Mouse (Mus musculus): Measurements from ENCODE around the gene Hbb-bh1.
"Not testable (repeated sequence)": the region's sequence is repeated elsewhere in the genome, so short reads cannot be mapped to it uniquely, and the experiment has no call there.

The Hbb-bh1 gene

GRCm38 (mm10) chr7:103812174-103812573, 30.8 kb downstream of the Hbb-bh1 start:
- DNase-seq (ENCODE audit: low read depth, low spot score): no peak

GRCm38 (mm10) chr7:103811223-103811845, 31.6 kb downstream of the Hbb-bh1 start:
- no peak for DNase-seq (ENCODE audit: low read depth, low spot score)

GRCm38 (mm10) chr7:103810746-103811145, 32.2 kb downstream of the Hbb-bh1 start:
- DNase-seq (ENCODE audit: low read depth, low spot score): no peak

GRCm38 (mm10) chr7:103810296-103810695, 32.7 kb downstream of the Hbb-bh1 start:
- DNase-seq (ENCODE audit: low read depth, low spot score): no peak

GRCm38 (mm10) chr7:103809801-103810155, 33.2 kb downstream of the Hbb-bh1 start:
- no peak for DNase-seq (ENCODE audit: low read depth, low spot score)

- DNase-seq (ENCODE audit: low read depth, low spot score): no peak
These were observed 33.8 kb downstream of the Hbb-bh1 start for GRCm38 (mm10) chr7:103808971-103809800.

GRCm38 (mm10) chr7:103808120-103808519, 34.8 kb downstream of the Hbb-bh1 start:
- DNase-seq (ENCODE audit: low read depth, low spot score): not testable (repeated sequence)

GRCm38 (mm10) chr7:103806856-103807255, 36.1 kb downstream of the Hbb-bh1 start:
- DNase-seq (ENCODE audit: low read depth, low spot score): peak; percentile 58

GRCm38 (mm10) chr7:103792669-103793388, 50.1 kb downstream of the Hbb-bh1 start:
- no peak for DNase-seq (ENCODE audit: low read depth, low spot score)

- no peak for DNase-seq (ENCODE audit: low read depth, low spot score)
These were observed 51.2 kb downstream of the Hbb-bh1 start, which contains the start of gene Olfr67 for GRCm38 (mm10) chr7:103791721-103792120. Gene Olfr67, minus strand, starts transcription at chr7:103791821.

Measured in brain, adult 2 months (tissue).